Mouse (Mus musculus) midbrain, embryonic 15.5 days (tissue): Measurements from ENCODE around the gene Efna1. TPM values are rescaled to one million over a fixed set of nuclear protein-coding genes. Genes with fewer than 3 reads are reported as not detected.
A peak's percentile ranks its signal among the peaks of the same experiment; 100 is the strongest.

Source experiments
- microRNA counts: library from miRNA; unstranded; fragments of <30 nt; microRNA quantifications from one replicate; lab custom pipeline; 2016
- microRNA-seq: library from miRNA; unstranded; fragments of <30 nt; microRNA quantifications from one replicate; pipeline ENCODE4, GENCODE M21; 2016
- polyA plus RNA-seq: library from polyadenylated mRNA; unstranded; fragments of >200 nt; fragmentation: Nextera tagmentation; extraction: Ambion mirVana; gene quantifications from 2 replicates; pipeline ENCODE4 v1.2.1, GENCODE M21; 2015

Efna1 gene
- polyA plus RNA-seq, 1 experiment from 2014 or later = 8.0 TPM

MicroRNA genes within 50 kb of the gene (microRNA counts, 519-probe panel; counts per million panel counts)
- microRNA mmu-miR-92b (lab: Ali Mortazavi, UCI) = 2,457 counts per million, percentile 47 among the panel's probes with 10 or more counts

Small RNA genes within 50 kb of the gene (microRNA-seq; reads per million reads assigned to microRNA genes)
- 4,279 reads per million, percentile 91 among the genes with 10 or more reads in this experiment for gene Mir92b

Other genes with a start within 250 kb of the Efna1 start
- 111 and 113 TPM in 2 replicates for gene Rusc1, start 187.8 kb downstream of the Efna1 start, polyA plus RNA-seq
- 0.11 TPM in 1 of 2 replicates, not detected in the other for gene Gm43738, start 180.0 kb downstream of the Efna1 start, polyA plus RNA-seq
- gene Fdps, start 179.2 kb downstream of the Efna1 start, polyA plus RNA-seq = 461 and 488 TPM in 2 replicates
- 0.05 and 0.14 TPM in 2 replicates for gene Pklr, start 145.0 kb downstream of the Efna1 start, polyA plus RNA-seq
- gene Hcn3, start 120.9 kb downstream of the Efna1 start, polyA plus RNA-seq = 59.6 and 59.8 TPM in 2 replicates
- gene Clk2, start 116.3 kb downstream of the Efna1 start, polyA plus RNA-seq = 22.4 and 26.7 TPM in 2 replicates
- gene Scamp3, start 103.7 kb downstream of the Efna1 start, polyA plus RNA-seq = 144 and 146 TPM in 2 replicates
- 33.5 and 37.5 TPM in 2 replicates for gene Fam189b, start 98.0 kb downstream of the Efna1 start, polyA plus RNA-seq
- 50.3 and 51.0 TPM in 2 replicates for gene Gba, start 78.2 kb downstream of the Efna1 start, polyA plus RNA-seq
- gene Thbs3, start 66.0 kb downstream of the Efna1 start, polyA plus RNA-seq = 58.7 and 58.8 TPM in 2 replicates
- gene Mtx1, start 54.1 kb downstream of the Efna1 start, polyA plus RNA-seq = 159 and 161 TPM in 2 replicates
- gene Muc1, start 52.1 kb downstream of the Efna1 start, polyA plus RNA-seq = 0.93 and 1.3 TPM in 2 replicates
- gene Krtcap2, start 35.2 kb downstream of the Efna1 start, polyA plus RNA-seq = 177 and 185 TPM in 2 replicates
- 95.9 and 97.9 TPM in 2 replicates for gene Trim46, start 34.8 kb downstream of the Efna1 start, polyA plus RNA-seq
- 65.8 and 69.1 TPM in 2 replicates for gene Dpm3, start 21.8 kb downstream of the Efna1 start, polyA plus RNA-seq
- 31.4 and 37.5 TPM in 2 replicates for gene Slc50a1, start 10.6 kb downstream of the Efna1 start, polyA plus RNA-seq
- 40.5 and 43.0 TPM in 2 replicates for gene Efna3, start 41.8 kb upstream of the Efna1 start, polyA plus RNA-seq
- 4.3 and 5.8 TPM in 2 replicates for gene Efna4, start 56.9 kb upstream of the Efna1 start, polyA plus RNA-seq
- 59.5 and 62.2 TPM in 2 replicates for gene Adam15, start 68.9 kb upstream of the Efna1 start, polyA plus RNA-seq
- gene Dcst2, start 80.8 kb upstream of the Efna1 start, polyA plus RNA-seq = 0.14 and 0.17 TPM in 2 replicates
- 0.89 and 0.99 TPM in 2 replicates for gene Dcst1, start 84.1 kb upstream of the Efna1 start, polyA plus RNA-seq
- gene Zbtb7b, start 113.6 kb upstream of the Efna1 start, polyA plus RNA-seq = 0.59 and 0.64 TPM in 2 replicates
- 0.22 and 2.3 TPM in 2 replicates for gene Lenep, start 121.7 kb upstream of the Efna1 start, polyA plus RNA-seq
- gene Flad1, start 130.7 kb upstream of the Efna1 start, polyA plus RNA-seq = 35.9 and 36.5 TPM in 2 replicates
- 86.7 and 91.2 TPM in 2 replicates for gene Cks1b, start 137.2 kb upstream of the Efna1 start, polyA plus RNA-seq
- gene Shc1, start 137.3 kb upstream of the Efna1 start, polyA plus RNA-seq = 17.2 and 19.8 TPM in 2 replicates
- gene Pygo2, start 149.1 kb upstream of the Efna1 start, polyA plus RNA-seq = 44.0 and 45.6 TPM in 2 replicates
- gene Pbxip1, start 155.6 kb upstream of the Efna1 start, polyA plus RNA-seq = 15.7 and 18.4 TPM in 2 replicates
- 123 and 132 TPM in 2 replicates for gene Pmvk, start 173.4 kb upstream of the Efna1 start, polyA plus RNA-seq
- gene Kcnn3, start 239.0 kb upstream of the Efna1 start, polyA plus RNA-seq = 8.5 and 8.7 TPM in 2 replicates